8 mouse cellular contexts compared by ENCODE assay signal in genomic region chr11:79870189-79870588, GRCm38 (mm10).
DNase-seq lines count a peak whose midpoint lies in the region; ATAC-seq and TF ChIP-seq lines count a peak whose summit lies in the region.

No protein-coding gene starts in this region.

- peak; percentile 65 for DNase-seq in NIH3T3 (ENCODE audit: low read depth)
- DNase-seq in gastrocnemius, postnatal 10 days: peak; percentile 38
- peak; percentile 64 to 81 for DNase-seq in kidney, postnatal 4 days
- no peak for DNase-seq in right cerebral cortex, postnatal 4 days
- DNase-seq in frontal cortex, postnatal 14 days (ENCODE audit: low spot score in 2 of 2): no peak

- no peak overlapping the region for H3K9ac ChIP-seq in intestine, embryonic 15.5 days
- H3K9ac ChIP-seq in intestine, postnatal 0 days (ENCODE audit: low read depth, low read length): no peak overlapping the region

- no peaks in the 10 kb centered on the region for H3K36me3 ChIP-seq in intestine, embryonic 15.5 days
- no peaks in the 10 kb centered on the region for H3K36me3 ChIP-seq in intestine, postnatal 0 days (ENCODE audit: control insufficient read depth, insufficient read depth)

- peaks cover 6% of the 10 kb centered on the region; the same call in 1 of the 2 replicates for H3K4me1 ChIP-seq in intestine, embryonic 15.5 days (replicated peaks)
- 0 out of 2 replicates have a peak, but pooled peaks cover 3% of the 10 kb centered on the region for H3K4me1 ChIP-seq in intestine, postnatal 0 days (replicated peaks; ENCODE audit: control insufficient read depth, insufficient read depth, low read length)

- no peaks in the 10 kb centered on the region for H3K9me3 ChIP-seq in intestine, embryonic 15.5 days
- no peaks in the 10 kb centered on the region for H3K9me3 ChIP-seq in intestine, postnatal 0 days (ENCODE audit: control insufficient read depth)

- H3K27me3 ChIP-seq in intestine, embryonic 15.5 days (replicated peaks): no peaks in the 10 kb centered on the region
- H3K27me3 ChIP-seq in intestine, postnatal 0 days (replicated peaks; ENCODE audit: control insufficient read depth, insufficient read depth, low read length): no peaks in the 10 kb centered on the region

- TF ChIP-seq CTCF in intestine, postnatal 0 days (IDR thresholded peaks at IDR 0.05; ENCODE audit: low read depth): no peak

- H3K4me2 ChIP-seq in intestine, embryonic 15.5 days (replicated peaks): no peak overlapping the region
- H3K4me2 ChIP-seq in intestine, postnatal 0 days (replicated peaks; ENCODE audit: low read depth): no peak overlapping the region

- H3K4me3 ChIP-seq in intestine, embryonic 15.5 days (replicated peaks): no peak overlapping the region
- H3K4me3 ChIP-seq in intestine, postnatal 0 days (ENCODE audit: low read depth, low read length): no peak overlapping the region

- WGBS in intestine, embryonic 15.5 days: 36% methylated on average over 5 of the region's 5 CpGs
- WGBS in intestine, postnatal 0 days: 41% methylated on average over 5 of the region's 5 CpGs

- H3K27ac ChIP-seq in intestine, embryonic 15.5 days: 0 out of 2 replicates have a peak overlapping the region, but pooled peaks have one; percentile 17
- no peak overlapping the region for H3K27ac ChIP-seq in intestine, postnatal 0 days (ENCODE audit: low read depth, low read length)

- ATAC-seq in intestine, embryonic 15.5 days: no peak
- ATAC-seq in intestine, postnatal 0 days: no peak
- no peak for ATAC-seq in frontal cortex, adult (ENCODE audit: low TSS enrichment)

Comparison
In these comparisons a context has a peak if more than half of its experiments do, and no peak if none do; other contexts are left out.
1. DNase-seq: peak in NIH3T3 (single experiment), gastrocnemius, postnatal 10 days (single experiment) and kidney, postnatal 4 days (2 of 2); none in right cerebral cortex, postnatal 4 days (single experiment) and frontal cortex, postnatal 14 days (0 of 2).